Mouse (Mus musculus) ES-Bruce4 (cell line): ENCODE measurements around the gene Rapgef5. TPM values are rescaled to one million over a fixed set of nuclear protein-coding genes. Genes with fewer than 3 reads are reported as not detected.

Experiments
- H3K27ac ChIP-seq: 2 replicates; pipeline ENCODE4 v1.5.1; 2012; ENCODE audit warnings: low read length, inconsistent platforms; ENCODE audit not compliant: insufficient read depth
- H3K27me3 ChIP-seq: 2 replicates; pipeline ENCODE4 v1.6.1; 2012; ENCODE audit warnings: mild to moderate bottlenecking, low read length, inconsistent platforms; ENCODE audit not compliant: control insufficient read depth, poor library complexity, insufficient read depth, severe bottlenecking
- H3K36me3 ChIP-seq: 2 replicates; pipeline ENCODE4 v1.6.1; 2012; ENCODE audit warnings: inconsistent platforms, mild to moderate bottlenecking, low read length, moderate library complexity; ENCODE audit not compliant: control insufficient read depth, poor library complexity, insufficient read depth, severe bottlenecking
- H3K4me1 ChIP-seq: one replicate; pipeline ENCODE4 v1.8.1; 2011; ENCODE audit warnings: low read length; ENCODE audit not compliant: control insufficient read depth, insufficient read depth
- H3K4me3 ChIP-seq: 2 replicates; pipeline ENCODE4 v1.5.1; 2011; ENCODE audit warnings: low read depth, mild to moderate bottlenecking, low read length
- H3K9ac ChIP-seq: 2 replicates; pipeline ENCODE4 v1.6.1; 2012; ENCODE audit warnings: low read depth, mild to moderate bottlenecking, inconsistent platforms; ENCODE audit not compliant: poor library complexity, severe bottlenecking
- H3K9me3 ChIP-seq: replicated peaks from 2 replicates; pipeline ENCODE4 v1.6.1; 2012; ENCODE audit warnings: mild to moderate bottlenecking, low read length, inconsistent platforms; ENCODE audit not compliant: control insufficient read depth, poor library complexity, insufficient read depth, severe bottlenecking
- CTCF ChIP-seq: IDR thresholded peaks from one replicate; pipeline ENCODE4 v1.8.1; 2011; ENCODE audit warnings: low read depth, low read length
- EP300 ChIP-seq: IDR thresholded peaks from 2 replicates; pipeline ENCODE4 v1.6.1; 2011; ENCODE audit warnings: low read depth, low read length; ENCODE audit not compliant: insufficient read depth
- POLR2A ChIP-seq: IDR thresholded peaks from one replicate; pipeline ENCODE4 v1.8.1; 2011; ENCODE audit warnings: low read length; ENCODE audit not compliant: insufficient read depth
- polyA plus RNA-seq: library from polyadenylated mRNA; stranded (reverse); fragments of >200 nt; gene quantifications from 2 replicates; pipeline ENCODE4 v1.2.4, GENCODE M21; 2011; ENCODE audit warnings: low read depth; ENCODE audit not compliant: missing spikeins, insufficient read depth, insufficient read length

Gene Rapgef5
- polyA plus RNA-seq, 1 experiment = 23.8 TPM

- Histone ChIP-seq H3K4me1 (peaks cover 3% of the 10 kb centered on the region), H3K27me3 (no peaks in the 10 kb centered on the region), H3K27ac (no peak overlapping the region), H3K9me3 (no peaks in the 10 kb centered on the region), H3K36me3 (no peaks in the 10 kb centered on the region), H3K9ac (no peak overlapping the region), H3K4me3 (no peak overlapping the region)
- TF ChIP-seq CTCF (no peak), POLR2A (no peak), EP300 (no peak)
These were observed 220.6 kb downstream of the Rapgef5 start for GRCm38 (mm10) chr12:117736928-117737327.

- no peak overlapping the region for H3K4me3 ChIP-seq
- no peak for TF ChIP-seq CTCF
- TF ChIP-seq EP300 = no peak
- TF ChIP-seq POLR2A = no peak
- H3K36me3 ChIP-seq = no peaks in the 10 kb centered on the region
- no peaks in the 10 kb centered on the region for H3K9me3 ChIP-seq
- no peaks in the 10 kb centered on the region for H3K27me3 ChIP-seq
- no peak overlapping the region for H3K9ac ChIP-seq
- H3K4me1 ChIP-seq = peaks cover 3% of the 10 kb centered on the region
- no peak overlapping the region for H3K27ac ChIP-seq
These were observed 221.2 kb downstream of the Rapgef5 start for GRCm38 (mm10) chr12:117737332-117738031.

GRCm38 (mm10) chr12:117742487-117742886, 226.2 kb downstream of the Rapgef5 start:
- H3K9ac ChIP-seq = no peak overlapping the region
- no peaks in the 10 kb centered on the region for H3K9me3 ChIP-seq
- no peaks in the 10 kb centered on the region for H3K27me3 ChIP-seq
- no peak overlapping the region for H3K27ac ChIP-seq
- H3K4me1 ChIP-seq = no peaks in the 10 kb centered on the region
- TF ChIP-seq POLR2A (no peak), CTCF (no peak)
- no peaks in the 10 kb centered on the region; the same call in none of the 2 replicates for H3K36me3 ChIP-seq
- no peak overlapping the region for H3K4me3 ChIP-seq

- H3K36me3 ChIP-seq = peaks cover 3% of the 10 kb centered on the region
- H3K27me3 ChIP-seq = no peaks in the 10 kb centered on the region
- no peak overlapping the region for H3K27ac ChIP-seq
These were observed 228.6 kb downstream of the Rapgef5 start for GRCm38 (mm10) chr12:117744580-117745483.

GRCm38 (mm10) chr12:117746611-117747010, 230.3 kb downstream of the Rapgef5 start:
- H3K36me3 ChIP-seq = peaks cover 3% of the 10 kb centered on the region
- H3K27ac ChIP-seq = no peak overlapping the region
- no peak overlapping the region for H3K9ac ChIP-seq
- no peak overlapping the region for H3K4me3 ChIP-seq
- H3K4me1 ChIP-seq = no peaks in the 10 kb centered on the region
- H3K9me3 ChIP-seq = no peaks in the 10 kb centered on the region
- TF ChIP-seq POLR2A = no peak
- no peak for TF ChIP-seq CTCF
- TF ChIP-seq EP300 = no peak
- no peaks in the 10 kb centered on the region for H3K27me3 ChIP-seq

More at GRCm38 (mm10) chr12:117744580-117745483, 228.6 kb downstream of the Rapgef5 start:
- Histone ChIP-seq H3K4me3 (no peak overlapping the region), H3K9ac (no peak overlapping the region), H3K9me3 (no peaks in the 10 kb centered on the region), H3K4me1 (no peaks in the 10 kb centered on the region)
- TF ChIP-seq CTCF (no peak), POLR2A (no peak), EP300 (no peak)

GRCm38 (mm10) chr12:117751045-117751444, 234.8 kb downstream of the Rapgef5 start:
- H3K27me3 ChIP-seq = no peaks in the 10 kb centered on the region
- no peak overlapping the region for H3K4me3 ChIP-seq
- no peak for TF ChIP-seq CTCF
- no peaks in the 10 kb centered on the region for H3K4me1 ChIP-seq
- H3K9me3 ChIP-seq = no peaks in the 10 kb centered on the region
- H3K9ac ChIP-seq = no peak overlapping the region
- 0 out of 2 replicates have a peak, but pooled peaks cover 3% of the 10 kb centered on the region for H3K36me3 ChIP-seq
- H3K27ac ChIP-seq = no peak overlapping the region
